Mouse (Mus musculus) midbrain, embryonic 13.5 days (tissue): ENCODE results near the gene Zc3h7b. TPM values are rescaled to one million over a fixed set of nuclear protein-coding genes. Genes with fewer than 3 reads are reported as not detected.

Experiments used
- ATAC-seq: fragments of 200-750 bp; cut with Nextera tagmentation; 2 replicates; pipeline ENCODE4 v1.8.0; 2017; ENCODE audit warnings: mild to moderate bottlenecking, moderate TSS enrichment, moderate library complexity
- H3K27ac ChIP-seq: fragments of 300-500 bp; sonication (generic); 2 replicates; pipeline ENCODE4 v1.5.1; 2015; ENCODE audit warnings: inconsistent platforms, mild to moderate bottlenecking, moderate library complexity
- H3K27me3 ChIP-seq: fragments of 300-500 bp; sonication (generic); 2 replicates; pipeline ENCODE4 v1.6.1; 2015; ENCODE audit warnings: mild to moderate bottlenecking, inconsistent platforms
- H3K36me3 ChIP-seq: fragments of 300-500 bp; sonication (generic); 2 replicates; pipeline ENCODE4 v1.6.1; 2015; ENCODE audit warnings: mild to moderate bottlenecking, inconsistent platforms
- H3K4me1 ChIP-seq: fragments of 300-500 bp; sonication (generic); replicated peaks from 2 replicates; pipeline ENCODE4 v1.6.1; 2015; ENCODE audit warnings: inconsistent platforms
- H3K4me2 ChIP-seq: fragments of 300-500 bp; sonication (generic); replicated peaks from 2 replicates; pipeline ENCODE4 v1.6.1; 2015; ENCODE audit warnings: moderate library complexity, mild to moderate bottlenecking, inconsistent platforms
- H3K4me3 ChIP-seq: fragments of 300-500 bp; sonication (generic); replicated peaks from 2 replicates; pipeline ENCODE4 v1.5.1; 2015; ENCODE audit warnings: mild to moderate bottlenecking, inconsistent platforms
- H3K9ac ChIP-seq: fragments of 300-500 bp; sonication (generic); replicated peaks from 2 replicates; pipeline ENCODE4 v1.6.1; 2015; ENCODE audit warnings: mild to moderate bottlenecking, inconsistent platforms
- H3K9me3 ChIP-seq: fragments of 300-500 bp; sonication (generic); 2 replicates; pipeline ENCODE4 v1.6.1; 2016; ENCODE audit warnings: mild to moderate bottlenecking, inconsistent platforms
- WGBS: fragments of 180-500 bp; shearing (Covaris S2); methylation state at CpG from one replicate; pipeline ENCODE4 v1.1.7; 2015; 5-methylcytosine and 5-hydroxymethylcytosine counted together
- polyA plus RNA-seq: library from polyadenylated mRNA; unstranded; fragments of >200 nt; fragmentation: Nextera tagmentation; extraction: Ambion mirVana; gene quantifications from 2 replicates; pipeline ENCODE4 v1.2.1, GENCODE M21; 2015

The Zc3h7b gene
- polyA plus RNA-seq, 1 experiment from 2014 or later, result 48.4 TPM

DNA sequence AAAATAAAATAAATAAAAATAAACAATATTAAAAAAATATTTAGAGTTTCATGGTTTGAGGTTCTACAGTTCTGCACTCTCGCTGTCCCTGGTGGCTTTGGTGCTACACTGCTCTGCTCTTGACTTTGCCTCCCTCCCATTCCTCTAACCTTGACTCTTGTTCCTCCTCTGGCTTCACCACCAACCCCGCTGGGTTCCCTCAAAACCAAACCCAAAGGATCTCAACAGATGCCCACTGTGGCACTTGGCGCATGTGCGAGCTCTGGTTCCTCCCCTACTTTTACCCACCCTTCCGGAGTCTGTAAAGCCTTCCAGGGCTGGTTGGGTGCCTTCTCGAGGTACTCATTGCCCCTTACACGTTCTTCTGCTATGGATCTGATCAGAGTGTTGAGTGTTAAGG lies 97.4 kb downstream of the Zc3h7b start:
- H3K9me3 ChIP-seq, result no peaks in the 10 kb centered on the region
- no peak overlapping the region for H3K9ac ChIP-seq
- no peak for ATAC-seq
- no peak overlapping the region for H3K4me2 ChIP-seq
- peaks cover 6% of the 10 kb centered on the region; the same call in 1 of the 2 replicates for H3K36me3 ChIP-seq
- H3K4me1 ChIP-seq, result no peaks in the 10 kb centered on the region
- 0 out of 2 replicates have a peak, but pooled peaks cover 3% of the 10 kb centered on the region for H3K27me3 ChIP-seq
- WGBS, result 88% methylated on average over 7 of the region's 7 CpGs
- H3K4me3 ChIP-seq, result no peak overlapping the region
- H3K27ac ChIP-seq, result no peak overlapping the region

DNA sequence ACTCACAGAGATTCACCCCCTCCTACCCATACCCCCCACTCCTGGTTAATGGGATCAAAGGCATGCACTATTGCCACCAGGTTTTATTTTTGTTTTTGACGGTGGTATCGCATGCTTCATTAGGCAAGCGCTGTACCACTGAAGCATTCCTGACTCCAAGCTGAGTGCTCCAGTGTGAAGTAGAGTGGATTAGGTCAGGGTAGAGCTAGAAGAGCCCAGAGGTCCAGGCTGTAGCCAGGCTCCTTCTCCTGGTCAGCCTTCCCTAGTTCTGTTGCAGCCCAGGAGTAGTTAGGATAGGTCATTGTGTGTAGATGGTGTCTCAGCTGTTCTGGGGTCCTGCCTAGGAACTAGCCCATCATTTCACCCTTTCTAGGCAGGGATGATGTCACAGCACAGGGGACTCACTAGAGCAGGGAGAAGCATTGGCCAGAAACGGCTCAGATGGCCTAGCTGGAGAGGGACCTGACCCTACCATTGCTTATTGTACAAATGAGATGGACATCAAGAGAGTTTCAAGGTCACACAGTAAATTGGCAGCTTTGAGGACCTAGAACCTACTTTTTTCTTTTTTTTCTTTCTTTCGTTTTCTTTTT lies 100.3 kb downstream of the Zc3h7b start:
- WGBS, result 73% methylated on average over 5 of the region's 5 CpGs
- ATAC-seq, result no peak
- H3K9ac ChIP-seq, result no peak overlapping the region
- no peak overlapping the region for H3K27ac ChIP-seq
- peaks cover 24% of the 10 kb centered on the region for H3K36me3 ChIP-seq
- H3K4me1 ChIP-seq, result no peaks in the 10 kb centered on the region
- H3K27me3 ChIP-seq, result no peaks in the 10 kb centered on the region
- no peak overlapping the region for H3K4me2 ChIP-seq
- no peaks in the 10 kb centered on the region for H3K9me3 ChIP-seq
- no peak overlapping the region for H3K4me3 ChIP-seq

DNA sequence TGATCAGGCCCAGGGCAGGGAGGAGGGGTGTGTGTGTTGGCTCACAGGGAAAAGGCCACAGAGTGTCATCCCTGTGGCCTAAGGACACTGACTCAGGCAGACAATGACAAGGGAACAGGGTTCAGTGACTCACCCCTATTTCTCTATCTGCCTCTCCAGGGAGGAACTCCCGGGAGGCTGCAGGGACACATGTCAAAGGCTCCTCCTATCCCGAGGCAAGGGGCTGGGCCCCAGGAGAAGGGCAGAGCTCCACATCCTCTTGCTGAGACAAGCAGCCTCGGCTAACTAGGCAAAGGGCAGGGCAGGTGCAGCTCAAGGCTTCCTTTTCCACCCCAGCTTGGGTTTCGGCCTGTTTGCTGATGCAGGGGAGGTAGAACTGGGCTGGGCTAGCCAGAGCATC lies 100.9 kb downstream of the Zc3h7b start:
- no peak overlapping the region for H3K27ac ChIP-seq
- no peak for ATAC-seq

More for the DNA sequence above, 100.9 kb downstream of the Zc3h7b start:
- Histone ChIP-seq H3K36me3 (peaks cover 30% of the 10 kb centered on the region), H3K9me3 (no peaks in the 10 kb centered on the region), H3K4me1 (no peaks in the 10 kb centered on the region), H3K9ac (0 out of 2 replicates have a peak overlapping the region, but pooled peaks have one; percentile 14), H3K4me3 (no peak overlapping the region), H3K27me3 (no peaks in the 10 kb centered on the region), H3K4me2 (no peak overlapping the region)
- 40% methylated on average over 4 of the region's 4 CpGs for WGBS

Other genes starting within 250 kb of the Zc3h7b start
- gene Ep300, start 159.7 kb upstream of the Zc3h7b start, polyA plus RNA-seq, result 22.8 and 25.3 TPM in 2 replicates
- 31.8 and 34.0 TPM in 2 replicates for gene L3mbtl2, start 81.2 kb upstream of the Zc3h7b start, polyA plus RNA-seq
- gene Chadl, start 47.8 kb upstream of the Zc3h7b start, polyA plus RNA-seq, result 9.6 and 11.9 TPM in 2 replicates
- gene Rangap1, start 473 bp downstream of the Zc3h7b start, polyA plus RNA-seq, result 140 and 145 TPM in 2 replicates
- gene Tef, start 57.4 kb downstream of the Zc3h7b start, polyA plus RNA-seq, result 21.5 and 23.3 TPM in 2 replicates
- gene Tob2, start 113.7 kb downstream of the Zc3h7b start, polyA plus RNA-seq, result 16.2 and 17.7 TPM in 2 replicates
- gene Phf5a, start 126.9 kb downstream of the Zc3h7b start, polyA plus RNA-seq, result 136 and 149 TPM in 2 replicates
- 220 and 221 TPM in 2 replicates for gene Aco2, start 127.3 kb downstream of the Zc3h7b start, polyA plus RNA-seq
- 69.7 and 70.1 TPM in 2 replicates for gene Polr3h, start 181.2 kb downstream of the Zc3h7b start, polyA plus RNA-seq
- gene Csdc2, start 191.7 kb downstream of the Zc3h7b start, polyA plus RNA-seq, result 96.4 and 102 TPM in 2 replicates
- 40.5 and 41.2 TPM in 2 replicates for gene Pmm1, start 215.9 kb downstream of the Zc3h7b start, polyA plus RNA-seq
- not detected in 2 replicates for gene 1700029P11Rik, start 235.5 kb downstream of the Zc3h7b start, polyA plus RNA-seq
- gene Xrcc6, start 242.8 kb downstream of the Zc3h7b start, polyA plus RNA-seq, result 42.8 and 46.0 TPM in 2 replicates